Mouse (Mus musculus): Measurements from ENCODE around the gene Taar7a. TPM values are rescaled to one million over a fixed set of nuclear protein-coding genes. Genes with fewer than 3 reads are reported as not detected.

Taar7a gene
- polyA plus RNA-seq, 1 experiment = not detected

DNA sequence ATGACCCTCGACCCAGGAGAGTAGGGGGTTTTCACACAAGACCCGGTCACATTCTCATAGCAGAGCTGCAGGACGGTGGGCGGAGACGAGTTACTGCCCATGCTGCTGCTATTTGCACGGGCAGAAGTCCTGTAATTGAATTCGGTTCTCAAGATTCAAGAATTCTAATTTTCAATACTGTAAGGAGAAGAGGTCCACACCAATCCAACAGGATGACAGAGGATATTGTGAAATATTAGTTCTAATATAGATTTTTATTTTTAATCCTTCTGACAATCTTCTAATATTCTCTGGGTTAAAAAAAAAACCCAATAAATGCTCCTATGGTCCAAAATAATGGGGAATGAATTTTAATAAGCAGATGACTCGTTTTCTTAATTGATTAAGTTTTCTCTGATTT, 7.7 kb downstream of the Taar7a start, which contains the start of gene Taar6:
TSS of gene Taar6 (minus strand) at position 101 of the 400 bp plus-strand sequence.
- H3K27ac ChIP-seq (ENCODE audit: insufficient read depth, low read length) = no peak within 1 kb of the TSS
- TF ChIP-seq CTCF (IDR thresholded peaks at IDR 0.05; ENCODE audit: extremely low read depth, insufficient read depth, low read length) (no peak), POLR2A (IDR thresholded peaks at IDR 0.05; ENCODE audit: extremely low read depth, insufficient read depth, low read length) (no peak)
- no peak within 1 kb of the TSS for H3K4me3 ChIP-seq (ENCODE audit: insufficient read depth, low read length)
- no peaks in the 10 kb centered on the region for H3K4me1 ChIP-seq (ENCODE audit: control insufficient read depth, insufficient read depth, low read length)

DNA sequence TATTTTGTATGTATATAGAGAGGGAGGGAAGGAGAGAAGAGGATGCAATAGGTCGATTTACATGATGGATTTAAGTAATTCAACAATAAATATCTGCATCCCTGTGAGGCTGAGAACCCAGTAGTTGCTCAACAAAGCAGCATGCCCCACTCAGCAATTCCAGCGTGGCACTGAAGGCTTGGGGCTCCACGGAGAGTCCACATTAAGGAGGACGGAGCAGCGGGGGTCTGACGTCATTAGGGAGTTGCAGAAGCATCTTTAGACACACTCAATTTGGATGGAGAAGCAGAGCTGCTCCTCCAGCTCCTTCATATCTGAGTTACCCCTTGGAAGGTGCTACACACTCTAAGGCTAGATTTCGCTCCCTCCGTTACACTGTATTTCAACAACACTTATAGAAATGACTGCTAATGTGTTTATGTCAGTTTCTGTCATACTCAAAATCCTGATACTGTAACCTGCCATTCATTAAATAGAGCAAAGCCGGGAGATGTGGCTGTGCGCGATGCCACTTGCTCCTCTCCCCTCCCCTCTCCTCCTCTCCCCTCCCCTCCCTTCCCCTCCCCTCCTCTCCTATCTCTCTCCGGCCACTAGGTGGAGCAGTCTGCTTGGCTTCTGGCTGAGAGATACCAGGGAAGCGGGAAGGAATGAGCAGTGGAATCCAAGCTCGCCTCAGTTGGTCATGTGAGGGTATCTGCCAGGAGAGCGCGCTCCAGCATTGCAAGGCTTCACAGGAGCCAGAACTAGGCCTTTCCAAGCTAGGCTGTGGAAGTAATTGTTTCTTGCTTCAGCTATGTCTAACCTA, 14.2 kb downstream of the Taar7a start:
- no peak overlapping the region for H3K27ac ChIP-seq (ENCODE audit: insufficient read depth, low read length)
- TF ChIP-seq CTCF (IDR thresholded peaks at IDR 0.05; ENCODE audit: extremely low read depth, insufficient read depth, low read length) = peak; percentile 70
- TF ChIP-seq POLR2A (IDR thresholded peaks at IDR 0.05; ENCODE audit: extremely low read depth, insufficient read depth, low read length) = no peak
- no peak overlapping the region for H3K4me3 ChIP-seq (ENCODE audit: insufficient read depth, low read length)
- no peaks in the 10 kb centered on the region for H3K4me1 ChIP-seq (ENCODE audit: control insufficient read depth, insufficient read depth, low read length)

DNA sequence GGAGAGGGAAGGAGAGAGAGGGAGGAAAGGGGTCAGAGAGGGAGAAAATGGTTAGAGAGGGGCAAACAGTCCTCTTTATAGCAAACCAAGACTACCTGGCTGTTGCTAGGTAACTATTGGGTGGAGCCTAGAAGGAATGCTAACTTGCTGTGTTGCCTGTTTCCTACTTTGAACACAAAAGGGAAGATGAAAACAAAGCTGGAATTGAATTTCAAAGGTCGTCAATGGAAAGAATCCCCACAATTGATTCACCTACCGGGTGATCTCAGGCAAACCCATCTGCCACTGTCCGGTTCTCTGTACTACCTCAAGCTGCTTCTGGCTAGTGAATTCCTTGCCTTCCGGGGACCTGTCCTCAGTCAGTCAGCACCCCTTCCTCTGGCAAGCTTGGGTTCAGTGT, 15.3 kb downstream of the Taar7a start:
- H3K4me3 ChIP-seq (ENCODE audit: insufficient read depth, low read length) = no peak overlapping the region

DNA sequence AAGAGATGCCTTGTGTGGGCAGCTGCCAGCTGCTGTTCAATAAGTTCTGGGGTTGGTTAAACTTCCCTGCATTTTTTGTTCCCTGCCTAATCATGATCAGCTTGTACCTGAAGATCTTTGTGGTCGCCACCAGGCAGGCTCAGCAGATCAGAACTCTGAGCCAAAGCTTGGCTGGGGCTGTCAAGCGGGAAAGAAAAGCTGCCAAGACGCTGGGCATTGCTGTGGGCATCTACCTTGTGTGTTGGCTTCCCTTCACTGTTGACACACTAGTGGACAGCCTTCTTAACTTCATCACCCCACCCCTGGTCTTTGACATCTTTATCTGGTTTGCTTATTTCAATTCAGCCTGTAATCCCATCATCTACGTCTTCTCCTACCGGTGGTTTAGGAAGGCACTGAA, 22.0 kb downstream of the Taar7a start:
- no peaks in the 10 kb centered on the region for H3K4me1 ChIP-seq (ENCODE audit: control insufficient read depth, insufficient read depth, low read length)
- TF ChIP-seq POLR2A (IDR thresholded peaks at IDR 0.05; ENCODE audit: extremely low read depth, insufficient read depth, low read length) = no peak
- no peak for TF ChIP-seq CTCF (IDR thresholded peaks at IDR 0.05; ENCODE audit: extremely low read depth, insufficient read depth, low read length)
- H3K4me3 ChIP-seq (ENCODE audit: insufficient read depth, low read length) = no peak overlapping the region
- no peak overlapping the region for H3K27ac ChIP-seq (ENCODE audit: insufficient read depth, low read length)

More for the DNA sequence above, 15.3 kb downstream of the Taar7a start:
- H3K27ac ChIP-seq (ENCODE audit: insufficient read depth, low read length) = no peak overlapping the region
- H3K4me1 ChIP-seq (ENCODE audit: control insufficient read depth, insufficient read depth, low read length) = no peaks in the 10 kb centered on the region
- TF ChIP-seq CTCF (IDR thresholded peaks at IDR 0.05; ENCODE audit: extremely low read depth, insufficient read depth, low read length) (no peak), POLR2A (IDR thresholded peaks at IDR 0.05; ENCODE audit: extremely low read depth, insufficient read depth, low read length) (no peak)

DNA sequence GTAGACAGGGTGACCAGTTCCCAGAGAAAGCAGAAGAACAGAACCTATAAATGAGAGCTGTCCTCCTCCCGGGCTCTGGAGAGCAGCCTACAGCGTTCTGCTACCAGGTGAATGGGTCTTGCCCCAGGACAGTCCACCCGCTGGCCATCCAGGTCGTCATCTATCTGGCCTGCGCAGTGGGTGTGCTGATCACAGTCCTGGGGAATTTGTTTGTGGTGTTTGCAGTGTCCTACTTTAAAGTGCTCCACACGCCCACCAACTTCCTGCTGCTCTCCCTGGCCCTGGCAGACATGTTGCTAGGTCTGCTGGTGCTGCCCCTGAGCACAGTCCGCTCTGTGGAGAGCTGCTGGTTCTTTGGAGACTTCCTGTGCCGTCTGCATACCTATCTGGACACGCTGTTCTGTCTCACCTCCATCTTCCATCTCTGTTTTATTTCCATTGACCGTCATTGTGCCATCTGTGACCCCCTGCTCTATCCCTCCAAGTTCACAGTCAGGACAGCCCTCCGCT, 22.6 kb downstream of the Taar7a start, which contains the start of gene Taar5:
TSS of gene Taar5 (plus strand) at position 51 of the 510 bp plus-strand sequence.
- TF ChIP-seq CTCF (IDR thresholded peaks at IDR 0.05; ENCODE audit: extremely low read depth, insufficient read depth, low read length) (no peak), POLR2A (IDR thresholded peaks at IDR 0.05; ENCODE audit: extremely low read depth, insufficient read depth, low read length) (no peak)
- Histone ChIP-seq H3K27ac (ENCODE audit: insufficient read depth, low read length) (no peak within 1 kb of the TSS), H3K4me1 (ENCODE audit: control insufficient read depth, insufficient read depth, low read length) (no peaks in the 10 kb centered on the region), H3K4me3 (ENCODE audit: insufficient read depth, low read length) (no peak within 1 kb of the TSS)

DNA sequence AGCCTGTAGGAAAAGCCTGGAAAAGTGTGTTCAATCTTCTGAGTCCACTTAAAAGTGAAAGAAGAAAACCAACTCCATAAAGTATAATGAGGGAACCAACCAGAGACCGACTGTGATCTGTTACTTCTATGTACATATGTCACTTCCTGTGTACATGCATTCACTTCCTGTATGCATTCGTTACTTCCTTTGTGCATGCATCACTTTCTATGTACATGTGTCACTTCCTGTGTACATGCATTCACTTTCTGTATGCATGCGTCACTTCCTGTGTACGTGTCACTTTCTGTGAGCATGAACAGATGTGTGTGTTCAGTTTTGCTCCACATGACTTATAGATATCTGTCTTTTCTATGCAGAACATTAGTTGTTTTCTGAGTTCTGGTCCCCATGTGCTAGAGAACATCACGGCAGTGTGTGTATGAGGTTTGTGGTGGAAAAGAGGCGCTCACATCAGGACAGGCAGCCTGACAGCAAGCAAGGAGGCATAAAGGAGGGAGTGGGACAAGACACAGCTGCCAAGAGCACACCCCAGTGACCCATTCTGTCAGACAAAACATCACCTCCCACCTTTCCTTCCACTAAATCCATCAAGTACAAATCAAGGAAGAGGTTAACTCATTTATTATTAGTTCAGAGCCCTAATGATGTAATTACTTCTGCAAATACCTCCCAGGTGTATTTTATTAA, 28.2 kb downstream of the Taar7a start:
- TF ChIP-seq CTCF (IDR thresholded peaks at IDR 0.05; ENCODE audit: extremely low read depth, insufficient read depth, low read length) = no peak
- TF ChIP-seq POLR2A (IDR thresholded peaks at IDR 0.05; ENCODE audit: extremely low read depth, insufficient read depth, low read length) = no peak
- no peak overlapping the region for H3K27ac ChIP-seq (ENCODE audit: insufficient read depth, low read length)
- no peaks in the 10 kb centered on the region for H3K4me1 ChIP-seq (ENCODE audit: control insufficient read depth, insufficient read depth, low read length)
- no peak overlapping the region for H3K4me3 ChIP-seq (ENCODE audit: insufficient read depth, low read length)

DNA sequence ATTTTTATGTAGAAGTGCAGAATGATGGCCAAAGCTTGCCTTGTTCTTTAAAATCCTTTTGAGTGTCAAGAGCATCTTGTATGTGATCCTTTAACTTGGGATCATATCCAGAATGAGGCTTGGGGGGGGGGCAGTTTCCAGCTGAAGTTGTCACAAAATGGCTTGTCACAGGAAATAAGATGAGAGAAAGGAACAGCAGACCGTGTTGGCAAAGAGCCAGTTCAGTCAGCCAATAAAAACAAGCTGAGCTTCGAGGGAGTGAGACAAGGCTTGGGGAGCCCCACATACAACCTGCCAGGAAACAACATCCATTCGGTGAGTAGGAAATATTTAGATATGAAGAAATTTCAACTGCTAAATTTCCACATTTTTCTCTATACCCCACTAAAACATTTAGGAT, 29.8 kb downstream of the Taar7a start:
- no peaks in the 10 kb centered on the region for H3K4me1 ChIP-seq (ENCODE audit: control insufficient read depth, insufficient read depth, low read length)
- no peak for TF ChIP-seq POLR2A (IDR thresholded peaks at IDR 0.05; ENCODE audit: extremely low read depth, insufficient read depth, low read length)
- no peak for TF ChIP-seq CTCF (IDR thresholded peaks at IDR 0.05; ENCODE audit: extremely low read depth, insufficient read depth, low read length)
- no peak overlapping the region for H3K27ac ChIP-seq (ENCODE audit: insufficient read depth, low read length)
- H3K4me3 ChIP-seq (ENCODE audit: insufficient read depth, low read length) = no peak overlapping the region

DNA sequence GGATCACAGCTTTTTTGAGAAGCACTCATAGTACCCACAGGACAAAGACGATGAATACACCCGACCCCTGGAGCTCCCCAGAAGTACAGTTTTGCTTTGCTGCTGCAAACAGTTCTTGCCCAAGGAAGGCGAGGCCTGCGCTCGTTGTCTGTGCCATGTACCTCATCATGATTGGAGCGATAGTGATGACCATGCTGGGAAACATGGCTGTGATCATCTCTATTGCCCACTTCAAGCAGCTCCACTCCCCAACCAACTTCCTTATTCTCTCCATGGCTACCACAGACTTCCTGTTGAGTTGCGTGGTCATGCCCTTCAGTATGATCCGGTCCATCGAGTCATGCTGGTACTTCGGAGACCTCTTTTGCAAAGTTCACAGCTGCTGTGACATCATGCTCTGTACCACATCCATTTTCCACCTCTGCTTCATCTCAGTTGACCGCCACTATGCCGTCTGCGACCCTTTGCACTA, 32.8 kb downstream of the Taar7a start, which contains the start of gene Taar4:
TSS of gene Taar4 (plus strand) at position 51 of the 472 bp plus-strand sequence.
- no peaks in the 10 kb centered on the region for H3K4me1 ChIP-seq (ENCODE audit: control insufficient read depth, insufficient read depth, low read length)
- no peak within 1 kb of the TSS for H3K4me3 ChIP-seq (ENCODE audit: insufficient read depth, low read length)
- H3K27ac ChIP-seq (ENCODE audit: insufficient read depth, low read length) = no peak within 1 kb of the TSS
- TF ChIP-seq POLR2A (IDR thresholded peaks at IDR 0.05; ENCODE audit: extremely low read depth, insufficient read depth, low read length) (no peak), CTCF (IDR thresholded peaks at IDR 0.05; ENCODE audit: extremely low read depth, insufficient read depth, low read length) (no peak)

DNA sequence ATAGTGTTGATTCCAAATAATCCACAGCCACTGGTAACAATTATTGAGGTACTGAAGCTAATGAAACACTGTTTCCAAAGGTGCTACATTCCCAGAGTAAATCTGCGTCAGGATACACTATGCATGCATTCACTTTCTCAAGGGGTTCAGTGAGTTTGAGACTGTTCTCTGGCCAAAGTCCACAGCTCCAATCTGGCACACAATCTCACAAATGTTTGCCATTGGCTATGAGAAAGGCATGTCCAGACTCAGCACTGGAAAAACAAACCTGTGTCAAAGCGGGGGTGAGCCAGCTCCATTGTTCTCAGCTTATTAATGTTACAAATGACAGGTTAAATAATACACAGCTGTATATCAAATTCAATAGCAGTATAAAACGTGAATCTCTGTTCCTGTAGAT, 34.2 kb downstream of the Taar7a start:
- TF ChIP-seq CTCF (IDR thresholded peaks at IDR 0.05; ENCODE audit: extremely low read depth, insufficient read depth, low read length) (no peak), POLR2A (IDR thresholded peaks at IDR 0.05; ENCODE audit: extremely low read depth, insufficient read depth, low read length) (no peak)

More for the DNA sequence above, 34.2 kb downstream of the Taar7a start:
- Histone ChIP-seq H3K27ac (ENCODE audit: insufficient read depth, low read length) (no peak overlapping the region), H3K4me1 (ENCODE audit: control insufficient read depth, insufficient read depth, low read length) (no peaks in the 10 kb centered on the region), H3K4me3 (ENCODE audit: insufficient read depth, low read length) (no peak overlapping the region)
